Mouse (Mus musculus): Measurements from ENCODE around the gene Mettl3. TPM values are rescaled to one million over a fixed set of nuclear protein-coding genes. Genes with fewer than 3 reads are reported as not detected.

Mettl3 gene
- total RNA-seq, 2 experiments from 2014 or later, result 13.6 to 15.4 TPM

DNA sequence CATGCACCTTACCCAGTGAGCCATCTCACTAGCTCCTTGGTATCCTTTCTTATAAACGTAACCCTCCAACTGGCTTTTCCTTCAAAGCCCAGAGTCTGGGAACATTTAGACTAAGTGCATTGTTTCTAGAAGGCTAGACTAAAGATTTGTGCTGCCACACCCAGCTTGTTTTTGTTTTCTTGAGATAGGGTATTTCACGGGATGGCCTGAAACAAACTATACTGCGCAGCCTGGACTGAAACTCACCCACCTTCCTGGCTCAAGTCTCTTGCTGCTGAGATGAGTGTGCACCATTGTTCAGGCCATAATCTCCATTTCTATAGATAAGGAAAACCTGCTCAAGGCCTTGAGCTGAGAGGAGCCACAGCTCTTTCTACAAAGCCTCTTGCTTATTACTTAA lies 20.7 kb downstream of the Mettl3 start:
- no peak for DNase-seq

GRCm38 (mm10) chr14:52283629-52284028 lies 21.3 kb downstream of the Mettl3 start:
- no peak for DNase-seq

DNA sequence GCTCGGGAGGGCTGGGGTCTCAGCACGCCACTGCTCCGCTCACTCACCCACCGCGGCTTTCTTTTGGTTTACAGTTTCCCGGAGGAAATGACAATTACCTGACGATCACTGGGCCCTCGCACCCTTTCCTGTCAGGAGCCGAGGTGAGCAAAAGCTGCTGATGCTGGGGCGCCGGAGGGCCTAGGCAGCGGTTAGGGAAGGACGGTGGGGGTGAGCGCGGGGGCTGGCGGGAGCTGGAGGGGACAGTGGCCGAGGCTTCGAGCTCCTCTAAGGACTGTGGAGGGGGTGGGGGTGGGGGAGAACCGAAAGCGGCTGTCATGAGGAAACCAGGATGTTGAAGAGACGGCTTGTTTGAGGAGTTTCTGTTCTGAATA lies 25.2 kb downstream of the Mettl3 start:
- DNase-seq, result no peak

DNA sequence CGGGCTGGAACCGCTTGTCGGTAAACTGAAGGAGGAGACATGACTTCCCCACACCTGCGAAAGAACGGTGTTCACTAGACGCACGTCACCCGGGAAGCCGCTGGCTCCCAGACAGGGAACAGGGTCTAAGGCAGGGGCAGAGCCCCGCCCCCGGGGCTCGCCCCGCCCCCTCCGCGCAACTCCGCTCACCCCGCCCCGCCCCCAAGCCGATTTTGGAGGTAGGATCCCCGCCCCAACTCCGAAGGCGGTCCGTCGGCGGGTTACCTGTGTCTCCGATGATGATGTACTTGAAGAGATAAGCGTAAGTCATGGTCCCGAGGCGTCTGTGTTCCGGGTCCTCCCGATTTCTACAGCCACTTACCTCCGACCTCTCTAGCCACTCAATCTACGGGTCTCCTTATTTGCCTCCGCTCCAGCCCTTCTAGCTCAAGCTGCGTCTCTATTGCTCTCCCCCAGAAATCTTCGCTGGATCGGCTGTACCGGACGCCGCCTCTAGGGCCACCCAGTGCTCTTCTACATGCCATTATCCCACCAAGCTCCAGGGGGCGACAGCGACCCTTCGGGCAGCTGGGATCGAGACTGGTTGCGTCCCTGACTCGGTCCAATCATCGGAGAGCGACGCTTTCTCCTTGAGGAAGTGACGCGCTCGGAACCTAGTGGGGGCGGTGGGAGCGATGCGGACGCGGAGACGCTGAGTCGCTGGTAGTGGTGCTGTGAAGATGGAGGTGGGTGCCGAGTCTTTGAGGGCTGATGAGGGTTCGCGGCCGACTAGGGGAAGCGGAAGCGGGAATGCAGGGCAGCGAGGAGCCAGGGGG lies 25.8 kb downstream of the Mettl3 start, which contains the start of the genes Tox4 and Rab2b:
Tox4 (plus strand) TSS at position 215 of the 815 bp plus-strand sequence.
Rab2b (minus strand) TSS at position 614 of the 815 bp plus-strand sequence.
- peak; percentile 99 for DNase-seq

- DNase-seq, result no peak
Measured at GRCm38 (mm10) chr14:52277210-52277609, 27.7 kb downstream of the Mettl3 start.

- no peak for DNase-seq
Measured at GRCm38 (mm10) chr14:52272781-52273180, 32.1 kb downstream of the Mettl3 start.

GRCm38 (mm10) chr14:52257484-52258213 lies 47.3 kb downstream of the Mettl3 start, which contains the start of gene Chd8:
Gene Chd8, minus strand, starts transcription at chr14:52257780.
- peak; percentile 98 for DNase-seq

GRCm38 (mm10) chr14:52256311-52257175 lies 48.4 kb downstream of the Mettl3 start:
- DNase-seq, result no peak

GRCm38 (mm10) chr14:52246129-52246528 lies 58.8 kb downstream of the Mettl3 start:
- no peak for DNase-seq

Other genes with a start within 250 kb of the Mettl3 start
- 100 to 1,000 TPM; 183 to 190 TPM for gene Hnrnpc, start 201.1 kb downstream of the Mettl3 start, total RNA-seq (2021)
- under 1 TPM; 0.55 to 0.59 TPM for gene Rpgrip1, start 194.4 kb downstream of the Mettl3 start, total RNA-seq (2021)
- 10 to 100 TPM; 48.5 to 50.6 TPM for gene Supt16, start 107.7 kb downstream of the Mettl3 start, total RNA-seq (2021)
- 10 to 100 TPM; 73.8 to 76.4 TPM for gene Chd8, start 47.3 kb downstream of the Mettl3 start, total RNA-seq (2021)
- gene Tox4, start 26.0 kb downstream of the Mettl3 start, total RNA-seq (2021), result 10 to 100 TPM; 37.4 to 39.3 TPM
- 10 to 100 TPM in 1 of 2 experiments, 1 to 10 TPM in 1; 8.9 to 10.6 TPM for gene Rab2b, start 25.6 kb downstream of the Mettl3 start, total RNA-seq (2021)
- 1 to 10 TPM; 6.1 to 6.4 TPM for gene Sall2, start 23.6 kb upstream of the Mettl3 start, total RNA-seq (2021)
- gene Olfr1513, start 51.3 kb upstream of the Mettl3 start, total RNA-seq (2021), result not detected
- not detected for gene Olfr1512, start 74.0 kb upstream of the Mettl3 start, total RNA-seq (2021)
- gene Olfr1511, start 92.3 kb upstream of the Mettl3 start, total RNA-seq (2021), result not detected
- gene Olfr1510, start 109.2 kb upstream of the Mettl3 start, total RNA-seq (2021), result not detected
- not detected for gene Olfr1509, start 137.9 kb upstream of the Mettl3 start, total RNA-seq (2021)
- not detected for gene Olfr1508, start 162.4 kb upstream of the Mettl3 start, total RNA-seq (2021)
- gene Olfr1507, start 190.6 kb upstream of the Mettl3 start, total RNA-seq (2021), result not detected

All from heart, postnatal 4 days (tissue).